Mouse (Mus musculus) cortical plate, adult 2 months (tissue): ENCODE measurements at regions not wholly inside any gene's neighbourhood (a gene's known extent, or its start where the extent isn't known, plus 50 kb on each side); places are given as distances from the start of the nearest gene placed in this dataset.

Experiments used
- CTCF ChIP-seq: fragments of 200-500 bp; IDR thresholded peaks from 2 replicates; pipeline ENCODE4 v1.5.1; 2011; ENCODE audit warnings: mild to moderate bottlenecking, control low read depth, low read length; ENCODE audit not compliant: insufficient read depth; ENCODE audit errors: extremely low read depth
- POLR2A ChIP-seq: fragments of 200-500 bp; IDR thresholded peaks from 2 replicates; pipeline ENCODE4 v1.6.1; 2011; ENCODE audit warnings: mild to moderate bottlenecking, low read length, control low read depth; ENCODE audit not compliant: insufficient read depth; ENCODE audit errors: extremely low read depth

DNA sequence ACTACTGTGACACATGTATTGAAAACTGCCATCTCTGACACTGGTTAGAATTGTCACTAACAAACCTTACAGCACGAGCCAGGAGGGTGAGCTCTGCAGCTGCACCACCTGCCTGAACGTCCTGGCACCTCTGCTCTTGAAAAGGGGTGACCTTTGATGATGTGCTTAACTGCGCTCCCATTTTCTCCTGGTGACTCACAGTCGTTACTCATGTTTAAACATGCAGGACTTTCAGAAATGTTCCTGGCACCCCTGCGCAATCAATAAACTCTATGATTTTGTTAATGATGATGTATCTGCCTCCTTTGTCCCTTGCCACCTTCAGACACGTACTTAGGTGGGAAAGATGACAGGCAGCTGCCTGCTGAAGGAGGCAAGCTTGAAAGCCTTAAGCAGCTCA, 121.1 kb upstream of the Htr2a start:
- no peak for TF ChIP-seq POLR2A
- TF ChIP-seq CTCF = no peak
